Mouse (Mus musculus): ENCODE results near the gene Cd63.

DNA sequence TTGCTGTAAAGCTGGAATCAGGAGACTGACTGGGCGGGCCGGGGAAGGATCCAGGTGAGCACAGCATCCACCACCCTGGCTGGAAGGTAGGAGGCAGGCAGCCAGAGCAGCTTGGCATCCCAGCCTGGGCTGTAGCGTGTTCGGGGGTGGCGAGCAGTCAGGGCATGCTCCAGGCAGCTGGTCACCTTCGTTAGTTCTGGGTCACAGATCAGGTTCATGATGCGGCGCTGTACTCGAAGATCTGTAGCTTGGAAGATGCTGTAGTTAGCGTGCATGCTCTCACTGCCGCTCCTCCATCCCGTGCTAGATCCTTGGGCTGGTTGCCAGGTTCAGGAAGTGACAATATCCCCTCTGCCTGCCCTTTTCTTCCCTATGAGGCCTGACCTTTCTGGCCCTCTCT, 12.9 kb downstream of the Cd63 start:
- TF ChIP-seq CTCF (IDR thresholded peaks at IDR 0.05; ENCODE audit: extremely low read depth, insufficient read depth, insufficient read length, insufficient replicate concordance): no peak
- no peak for TF ChIP-seq POLR2A (IDR thresholded peaks at IDR 0.05; ENCODE audit: low read depth, low read length)
